Mouse (Mus musculus) WW6 (cell line): ENCODE results near the gene Tert.

ENCODE experiments used
- DNase-seq: peaks from one replicate; pipeline ENCODE4 v3.0.0-alpha.2; 2013; ENCODE audit warnings: low read depth, low spot score

The Tert gene

DNA sequence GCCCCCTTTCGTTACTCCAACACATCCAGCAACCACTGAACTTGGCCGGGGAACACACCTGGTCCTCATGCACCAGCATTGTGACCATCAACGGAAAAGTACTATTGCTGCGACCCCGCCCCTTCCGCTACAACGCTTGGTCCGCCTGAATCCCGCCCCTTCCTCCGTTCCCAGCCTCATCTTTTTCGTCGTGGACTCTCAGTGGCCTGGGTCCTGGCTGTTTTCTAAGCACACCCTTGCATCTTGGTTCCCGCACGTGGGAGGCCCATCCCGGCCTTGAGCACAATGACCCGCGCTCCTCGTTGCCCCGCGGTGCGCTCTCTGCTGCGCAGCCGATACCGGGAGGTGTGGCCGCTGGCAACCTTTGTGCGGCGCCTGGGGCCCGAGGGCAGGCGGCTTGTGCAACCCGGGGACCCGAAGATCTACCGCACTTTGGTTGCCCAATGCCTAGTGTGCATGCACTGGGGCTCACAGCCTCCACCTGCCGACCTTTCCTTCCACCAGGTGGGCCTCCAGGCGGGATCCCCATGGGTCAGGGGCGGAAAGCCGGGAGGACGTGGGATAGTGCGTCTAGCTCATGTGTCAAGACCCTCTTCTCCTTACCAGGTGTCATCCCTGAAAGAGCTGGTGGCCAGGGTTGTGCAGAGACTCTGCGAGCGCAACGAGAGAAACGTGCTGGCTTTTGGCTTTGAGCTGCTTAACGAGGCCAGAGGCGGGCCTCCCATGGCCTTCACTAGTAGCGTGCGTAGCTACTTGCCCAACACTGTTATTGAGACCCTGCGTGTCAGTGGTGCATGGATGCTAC is at the start of gene Tert:
Gene Tert, plus strand, starts transcription at position 167 of the 805 bp plus-strand sequence.
- peak; percentile 89 for DNase-seq

- DNase-seq: no peak
These were observed 49.4 kb upstream of the Tert start for GRCm38 (mm10) chr13:73577277-73577676.

DNA sequence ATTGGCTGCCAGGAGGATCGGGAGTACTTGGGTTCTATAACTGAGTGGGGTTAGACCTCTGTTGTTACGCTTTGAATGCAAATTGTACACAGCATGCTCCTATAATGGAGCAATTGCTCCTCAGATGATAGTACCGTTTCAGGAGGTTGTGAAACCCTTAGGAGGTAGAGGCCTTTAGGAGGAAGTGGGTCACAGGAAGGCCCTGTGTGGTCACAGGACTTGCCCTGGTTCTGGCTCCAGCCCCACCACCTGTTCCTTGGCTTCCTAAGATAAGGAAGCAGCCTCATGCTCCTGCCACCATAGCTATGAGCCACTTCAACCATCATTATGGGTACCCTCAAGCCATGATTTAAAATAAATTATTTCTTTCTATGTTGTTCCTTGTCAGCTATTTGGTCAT is 35.2 kb upstream of the Tert start:
- no peak for DNase-seq

DNA sequence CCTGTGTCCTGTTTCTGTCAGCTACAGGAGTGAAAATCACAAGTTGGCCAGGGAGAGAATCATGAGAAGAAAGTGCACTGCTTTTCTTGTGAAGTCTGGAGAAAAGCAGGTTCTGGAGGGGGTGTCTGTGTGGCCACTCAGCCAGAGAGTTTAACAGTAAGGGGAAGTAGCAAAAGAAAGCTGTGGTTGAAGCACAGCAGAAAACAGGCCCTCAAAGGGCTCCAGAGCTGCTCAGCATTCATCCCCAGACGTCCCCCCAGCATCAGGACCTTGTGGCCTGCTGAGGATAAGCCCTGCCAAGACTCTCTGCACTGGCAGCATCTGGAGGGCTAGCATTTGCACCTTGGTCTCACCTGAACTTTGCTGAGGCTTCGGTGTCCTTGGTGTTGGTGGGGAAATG is 34.2 kb upstream of the Tert start:
- no peak for DNase-seq

DNA sequence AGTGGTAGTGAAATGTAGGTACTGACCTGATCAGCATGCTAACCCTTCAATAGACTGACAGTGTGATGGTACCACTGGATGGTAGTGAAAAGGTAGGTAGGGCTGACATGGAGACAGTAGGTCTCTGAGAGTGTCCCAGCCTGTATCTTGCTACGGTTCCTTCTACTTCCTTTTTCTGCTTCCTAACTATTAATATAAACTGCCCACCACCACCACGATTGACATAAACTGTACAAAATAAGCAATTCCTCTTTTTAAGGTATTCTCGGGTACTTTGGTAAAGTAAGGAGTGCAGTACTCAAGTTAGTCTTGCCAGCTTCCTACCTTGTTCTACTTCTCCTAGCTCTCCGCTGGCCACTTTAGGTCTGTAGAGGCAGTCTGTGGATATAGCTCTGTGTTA is 30.4 kb upstream of the Tert start:
- DNase-seq: no peak

- no peak for DNase-seq
These were observed 26.5 kb upstream of the Tert start for GRCm38 (mm10) chr13:73600217-73600616.

DNA sequence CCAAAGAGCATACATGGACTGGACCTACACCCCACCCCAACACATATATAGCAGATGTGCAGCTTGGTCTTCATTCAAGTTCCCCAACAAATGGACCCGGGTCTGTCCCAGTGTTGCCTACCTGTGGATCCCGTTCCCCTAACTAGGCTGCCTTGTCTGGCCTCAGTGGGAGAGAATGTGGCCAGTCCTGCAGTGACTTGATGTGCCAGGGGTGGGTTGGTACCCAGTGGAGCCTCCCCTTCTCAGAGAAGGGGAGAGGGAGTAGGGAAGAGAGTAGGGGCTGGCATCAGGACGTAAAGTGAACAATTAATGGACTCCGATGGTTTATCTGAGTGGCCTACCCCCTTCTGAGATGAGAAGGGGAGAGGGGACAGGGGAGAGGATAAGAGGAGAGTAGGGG is 23.7 kb upstream of the Tert start:
- no peak for DNase-seq

- peak; percentile 85 for DNase-seq
These were observed 23.1 kb upstream of the Tert start, which contains the start of gene Clptm1l for GRCm38 (mm10) chr13:73603522-73604155. Gene Clptm1l (plus strand): TSS chr13:73604006.

- no peak for DNase-seq
These were observed 22.4 kb upstream of the Tert start for GRCm38 (mm10) chr13:73604156-73604957.

- no peak for DNase-seq
These were observed 8.3 kb upstream of the Tert start for GRCm38 (mm10) chr13:73618406-73618805.

DNA sequence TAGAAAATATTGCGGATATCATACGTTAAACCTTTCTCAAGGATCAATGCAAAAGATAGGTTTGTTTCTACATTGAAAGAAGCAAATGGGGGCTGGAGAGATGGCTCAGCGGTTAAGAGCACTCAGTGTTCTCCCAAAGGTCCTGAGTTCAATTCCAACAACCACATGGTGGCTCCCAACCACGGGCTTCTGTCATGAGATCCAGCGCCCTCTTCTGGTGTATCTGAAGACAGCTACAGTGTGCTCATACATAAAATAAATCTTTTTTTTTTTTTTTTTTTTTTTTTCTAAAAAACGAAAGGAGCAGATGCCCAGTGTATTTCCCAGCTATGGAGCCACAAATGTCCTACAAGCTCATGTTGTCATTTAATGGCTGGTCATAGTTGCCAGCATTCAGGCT is 6.1 kb upstream of the Tert start:
- no peak for DNase-seq

GRCm38 (mm10) chr13:73626410-73626744 is 334 bp upstream of the Tert start:
- no peak for DNase-seq

- no peak for DNase-seq
These were observed 1.9 kb downstream of the Tert start for GRCm38 (mm10) chr13:73628586-73629113.

DNA sequence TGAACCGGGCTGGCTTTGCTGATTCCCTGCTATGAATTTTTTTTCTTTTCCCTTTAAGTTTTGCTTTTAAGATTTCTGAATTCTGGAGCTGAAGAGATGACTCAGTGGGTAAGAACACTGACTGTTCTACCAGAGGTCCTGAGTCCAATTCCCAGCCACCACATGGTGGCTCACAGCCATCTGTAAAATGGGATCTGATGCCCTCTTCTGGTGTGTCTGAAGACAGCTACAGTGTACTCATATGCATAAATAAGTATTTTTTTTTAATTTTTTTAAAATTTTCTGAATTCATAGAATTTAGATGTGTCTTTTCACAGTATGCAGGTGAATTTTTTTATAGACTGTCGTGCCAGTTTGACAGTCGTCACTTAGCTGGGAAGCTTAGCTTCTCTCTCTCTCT is 5.1 kb downstream of the Tert start:
- no peak for DNase-seq

DNA sequence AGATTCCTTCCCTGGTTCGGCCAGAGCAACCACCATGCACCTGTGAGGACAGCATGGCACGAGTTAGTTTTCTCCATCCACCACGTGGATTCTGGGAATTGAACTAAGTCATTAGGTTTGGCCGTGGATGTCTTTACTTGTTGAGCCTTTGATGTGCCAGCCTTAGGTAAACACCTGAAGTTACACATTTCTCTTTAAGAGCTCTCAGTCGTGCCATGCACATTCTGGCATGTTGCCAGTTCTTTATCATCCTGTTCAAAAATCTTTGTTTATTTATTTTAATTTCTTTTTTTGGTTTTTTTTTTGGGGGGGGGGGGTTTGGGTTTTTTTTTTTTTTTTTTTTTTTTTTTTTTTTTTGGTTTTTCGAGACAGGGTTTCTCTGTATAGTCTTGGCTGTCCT is 11.1 kb downstream of the Tert start:
- no peak for DNase-seq

DNA sequence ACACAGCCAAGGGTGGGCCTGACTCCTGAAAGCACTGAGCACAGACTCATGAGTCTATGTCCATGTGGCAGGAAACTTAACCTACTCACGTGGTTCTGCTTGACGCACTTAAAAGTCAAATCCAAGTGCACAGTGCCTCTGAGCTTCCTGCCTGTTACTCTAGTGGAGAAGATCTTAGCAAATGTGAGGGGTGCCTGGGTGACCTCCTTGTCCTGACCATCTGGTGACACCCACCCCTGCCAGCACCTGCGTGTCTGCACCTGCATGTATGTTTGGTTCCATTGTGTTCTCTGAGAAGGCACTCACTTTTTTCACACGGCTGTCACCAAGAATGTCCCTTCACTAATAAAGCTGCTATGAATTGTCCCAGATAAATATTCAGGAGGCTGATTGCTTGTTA is 14.6 kb downstream of the Tert start:
- DNase-seq: no peak

GRCm38 (mm10) chr13:73646397-73647087 is 19.8 kb downstream of the Tert start:
- DNase-seq: peak; percentile 46

- no peak for DNase-seq
These were observed 26.6 kb downstream of the Tert start for GRCm38 (mm10) chr13:73653266-73653665.

DNA sequence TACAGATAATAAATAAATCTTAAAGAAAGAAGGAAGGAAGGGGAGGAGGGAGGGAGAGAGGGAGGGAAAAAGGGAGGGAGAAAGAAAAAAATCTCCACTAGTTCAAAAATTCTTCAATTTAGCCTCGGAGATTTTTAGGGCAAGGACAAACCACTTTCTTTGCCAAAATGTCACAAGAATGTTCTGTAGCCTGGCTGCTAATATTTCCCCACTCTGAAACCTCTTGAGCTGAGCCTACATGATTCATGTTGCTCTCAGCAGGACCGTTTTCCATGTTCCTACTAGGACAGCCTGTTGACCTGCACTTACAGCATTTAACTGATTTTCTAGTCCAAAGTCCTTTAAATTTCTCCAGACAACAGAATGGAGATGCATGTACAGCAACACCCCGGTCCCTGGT is 28.3 kb downstream of the Tert start:
- no peak for DNase-seq

DNA sequence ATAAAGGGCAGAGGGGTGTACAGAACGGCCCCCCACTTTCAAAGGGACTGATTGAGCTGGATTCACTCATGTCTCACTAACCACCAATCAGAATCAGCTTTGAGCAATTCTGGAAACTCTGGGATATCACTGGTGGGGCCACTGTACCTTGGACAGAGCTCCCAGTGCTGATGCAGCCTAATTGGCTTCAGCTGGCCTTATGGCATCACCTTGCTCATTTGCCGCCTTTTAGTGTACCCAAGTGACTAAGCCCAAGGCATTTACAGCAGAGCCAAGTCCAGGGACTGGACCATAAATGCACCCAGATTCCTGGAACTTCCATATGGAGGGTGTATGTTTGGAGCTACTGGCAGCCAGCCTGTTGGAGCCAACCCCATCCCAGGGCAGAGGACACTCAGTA is 32.2 kb downstream of the Tert start:
- DNase-seq: no peak

DNA sequence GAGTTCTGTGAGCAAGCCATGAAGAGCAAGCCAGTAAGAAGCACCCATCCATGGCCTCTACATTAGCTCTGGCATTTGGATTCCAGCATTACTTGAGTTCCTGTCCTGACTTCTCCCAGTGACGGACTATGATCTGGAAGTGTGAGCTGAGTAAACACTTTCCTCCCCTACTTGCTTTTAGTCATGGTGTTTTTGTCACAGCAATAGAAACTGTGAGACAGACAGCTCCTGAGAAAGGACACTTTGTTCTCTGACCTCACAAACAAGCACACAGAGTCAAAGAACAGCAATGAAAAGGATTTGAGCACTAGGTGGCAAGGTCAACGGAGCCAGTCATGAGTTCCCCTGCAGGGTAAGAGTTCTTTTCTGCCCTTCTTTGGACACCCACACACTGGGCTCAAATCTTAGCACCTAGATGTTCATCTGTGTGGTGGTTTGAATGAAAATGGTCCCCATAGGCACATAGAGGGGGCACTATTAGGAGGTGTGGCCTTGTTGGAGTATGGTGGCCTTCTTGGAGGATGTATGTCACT is 33.5 kb downstream of the Tert start:
- DNase-seq: no peak
